Mouse (Mus musculus): ENCODE results near the gene Ckm.

DNA sequence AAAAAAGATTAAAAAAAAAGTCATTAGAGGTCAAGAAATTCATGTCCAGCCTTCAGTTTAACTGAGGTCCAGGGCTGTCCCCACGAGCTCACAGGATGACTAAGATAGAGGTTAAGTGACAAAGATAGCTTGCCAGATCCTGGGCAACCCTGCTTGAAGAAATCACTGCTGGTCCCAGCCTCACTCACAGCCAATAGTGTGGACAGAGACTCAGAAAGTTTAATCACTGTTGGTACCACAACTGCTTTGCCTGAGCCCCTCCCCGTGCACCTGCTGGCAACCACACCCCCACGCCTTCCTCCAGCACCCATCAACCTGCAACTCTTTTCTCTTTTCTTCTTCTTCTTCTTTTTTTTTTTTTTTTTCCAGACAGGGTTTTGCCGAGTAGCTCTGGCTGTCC is 19.5 kb downstream of the Ckm start:
- TF ChIP-seq EP300 (IDR thresholded peaks at IDR 0.05; ENCODE audit: low read depth) (no peak), CTCF (IDR thresholded peaks at IDR 0.05; ENCODE audit: low read depth) (no peak)

All from liver, postnatal 0 days (tissue).